Mouse (Mus musculus): Measurements from ENCODE around the gene Olfr510.
"Not testable (repeated sequence)": the region's sequence is repeated elsewhere in the genome, so short reads cannot be mapped to it uniquely, and the experiment has no call there.

Olfr510 gene

DNA sequence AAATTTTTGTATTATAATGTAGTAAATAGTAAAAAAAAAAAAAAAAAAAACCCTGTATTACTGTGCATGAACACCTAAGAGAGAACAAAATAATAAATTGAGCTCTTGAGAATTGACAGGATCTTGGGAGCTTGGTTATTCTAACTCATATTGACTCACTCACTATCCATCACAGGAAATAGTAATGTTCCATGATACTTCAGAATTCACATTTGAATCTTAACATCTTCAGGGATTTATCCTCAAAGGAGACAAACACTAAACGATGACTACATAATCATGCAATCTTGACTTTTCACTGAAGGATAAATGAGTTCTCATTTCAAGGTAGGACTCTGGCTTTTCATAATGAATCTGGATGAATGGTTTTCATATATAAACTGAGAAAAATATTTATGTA lies at the start of gene Olfr510:
Olfr510 (plus strand) TSS at position 301 of the 400 bp plus-strand sequence.
- DNase-seq (ENCODE audit: low read depth, low spot score) = no peak

DNA sequence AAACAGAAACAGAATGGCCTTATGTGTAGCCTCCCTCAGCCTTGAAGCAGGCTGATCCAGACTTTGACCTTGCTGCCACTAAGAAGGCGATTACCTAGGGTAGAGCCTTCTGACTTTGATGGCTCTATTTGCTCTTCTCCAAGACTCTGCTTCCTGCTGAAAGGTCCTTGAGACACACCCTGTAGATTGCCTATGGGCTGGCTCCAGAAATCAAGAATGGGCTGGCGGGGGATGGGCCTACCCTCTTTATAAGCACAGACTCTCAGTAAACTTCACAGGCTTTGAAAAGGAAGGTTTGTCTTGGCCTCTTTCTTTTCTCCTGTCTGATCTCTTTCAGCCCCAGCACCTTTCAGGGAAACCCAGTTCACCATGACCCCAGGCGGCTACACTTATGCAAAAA lies 49.4 kb upstream of the Olfr510 start:
- DNase-seq (ENCODE audit: low read depth, low spot score) = not testable (repeated sequence)

DNA sequence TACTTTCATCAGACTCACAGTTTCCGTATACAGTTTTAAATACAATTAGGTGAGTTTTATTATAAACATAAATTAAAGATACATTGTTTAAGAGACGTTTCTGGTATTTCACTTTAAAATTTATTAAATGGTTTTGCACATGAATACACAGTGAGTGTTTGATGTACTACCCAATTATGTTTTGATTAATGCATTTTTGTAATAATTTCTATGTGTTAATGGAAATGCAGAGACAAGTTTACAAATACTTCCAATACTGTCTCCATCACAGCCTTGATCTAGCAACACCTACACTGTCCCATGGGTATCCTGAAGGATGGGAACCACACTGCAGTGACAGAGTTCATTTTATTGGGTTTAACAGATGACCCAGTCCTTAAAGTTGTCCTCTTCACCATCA lies 44.7 kb upstream of the Olfr510 start, which contains the start of gene Olfr507:
Olfr507 (plus strand) TSS at position 301 of the 400 bp plus-strand sequence.
- DNase-seq (ENCODE audit: low read depth, low spot score) = no peak

DNA sequence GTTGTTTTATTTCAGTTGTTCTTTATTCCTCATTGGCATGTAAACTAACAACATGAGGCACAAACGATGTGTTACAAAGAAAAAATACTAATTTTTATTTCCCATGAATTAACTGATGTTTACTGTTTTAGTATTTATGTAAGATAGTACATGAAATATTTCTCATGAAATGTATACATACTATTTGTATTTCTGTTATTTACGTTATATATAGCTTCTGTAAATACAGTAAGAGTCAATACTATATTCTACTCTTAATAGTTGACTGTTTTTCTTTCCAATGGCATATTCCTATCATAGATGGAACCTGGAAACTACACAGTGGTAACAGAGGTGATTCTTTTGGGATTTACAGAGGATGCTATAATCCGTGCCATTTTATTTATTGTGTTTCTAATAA lies 36.5 kb upstream of the Olfr510 start, which contains the start of gene Olfr508:
Olfr508 (plus strand) TSS at position 301 of the 400 bp plus-strand sequence.
- no peak for DNase-seq (ENCODE audit: low read depth, low spot score)

DNA sequence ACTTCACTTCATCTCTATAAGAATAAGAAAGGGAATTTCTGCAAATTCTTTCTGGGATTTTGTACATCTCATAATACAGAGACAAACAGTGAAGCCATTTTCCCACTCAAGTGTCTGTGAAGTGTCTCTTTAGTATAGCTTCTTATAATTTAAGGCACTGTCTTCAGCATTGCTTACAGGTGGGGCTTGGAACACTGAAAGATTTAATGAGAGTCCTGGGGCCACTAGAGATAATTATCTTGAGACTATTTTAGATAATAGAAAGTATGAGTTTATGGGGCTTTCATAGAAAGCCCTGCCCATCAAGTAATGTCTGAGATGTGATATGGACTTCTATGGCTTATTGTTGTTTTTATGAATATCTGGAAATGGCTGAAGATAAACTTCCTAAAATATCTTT lies 14.4 kb upstream of the Olfr510 start, which contains the start of gene Olfr509:
Olfr509 (minus strand) TSS at position 101 of the 400 bp plus-strand sequence.
- DNase-seq (ENCODE audit: low read depth, low spot score) = no peak

DNA sequence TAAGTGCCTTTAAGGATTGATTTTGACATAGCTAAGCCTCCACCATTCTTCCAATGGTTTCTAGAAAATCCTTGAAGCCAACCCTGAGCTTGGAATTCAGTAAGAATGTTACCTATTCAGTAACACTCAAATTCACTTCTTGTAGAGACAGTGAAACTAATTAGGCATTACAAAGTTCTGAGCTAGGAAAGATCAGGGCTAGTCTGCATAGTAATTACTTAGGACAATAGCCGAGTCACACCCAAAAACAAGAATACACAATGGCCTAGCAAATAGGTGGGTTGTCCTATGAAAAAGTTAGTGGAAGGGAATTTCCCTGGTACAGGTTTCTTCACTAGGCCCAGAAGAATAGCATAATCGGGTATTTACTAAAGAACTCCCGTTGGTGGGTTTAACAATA lies 3.8 kb upstream of the Olfr510 start:
- DNase-seq (ENCODE audit: low read depth, low spot score) = no peak

DNA sequence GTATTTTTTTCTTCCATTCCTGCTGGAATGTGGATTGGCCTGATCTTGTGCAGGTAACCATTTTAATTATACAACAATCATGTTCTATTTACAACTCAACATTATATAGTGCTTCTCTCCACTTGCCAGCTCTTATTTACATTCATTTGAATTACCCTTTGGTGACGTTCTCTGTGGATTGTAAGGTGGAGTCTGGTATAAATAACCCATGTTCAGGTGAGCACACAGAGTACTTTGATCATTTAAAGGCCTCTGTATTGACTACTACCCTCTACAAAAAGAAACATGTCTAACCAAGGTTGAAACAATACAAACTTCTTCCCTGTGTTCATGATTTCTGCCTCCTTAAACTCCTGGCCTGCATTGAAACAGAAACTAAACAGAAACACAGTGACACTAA lies 4.8 kb downstream of the Olfr510 start:
- DNase-seq (ENCODE audit: low read depth, low spot score) = no peak

DNA sequence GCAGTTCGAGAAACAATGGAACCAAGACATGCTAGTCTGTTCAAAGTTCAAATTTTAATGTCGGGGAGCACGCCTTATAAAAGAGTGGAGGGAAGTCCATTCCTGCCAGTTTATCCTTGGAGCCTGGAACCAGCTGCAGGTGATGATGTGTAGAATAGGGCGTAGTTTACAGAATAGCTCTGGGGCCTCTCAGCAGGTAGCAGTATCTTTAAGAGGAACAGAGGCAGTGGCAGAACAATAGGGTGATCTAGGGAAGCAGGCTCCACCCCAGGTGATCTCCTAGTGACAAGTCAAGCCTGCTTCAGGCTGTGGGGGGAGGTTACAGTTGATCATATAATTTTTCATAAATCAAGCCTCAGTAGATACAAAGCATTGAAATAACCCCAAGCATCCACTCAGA lies 12.7 kb downstream of the Olfr510 start:
- DNase-seq (ENCODE audit: low read depth, low spot score) = no peak

DNA sequence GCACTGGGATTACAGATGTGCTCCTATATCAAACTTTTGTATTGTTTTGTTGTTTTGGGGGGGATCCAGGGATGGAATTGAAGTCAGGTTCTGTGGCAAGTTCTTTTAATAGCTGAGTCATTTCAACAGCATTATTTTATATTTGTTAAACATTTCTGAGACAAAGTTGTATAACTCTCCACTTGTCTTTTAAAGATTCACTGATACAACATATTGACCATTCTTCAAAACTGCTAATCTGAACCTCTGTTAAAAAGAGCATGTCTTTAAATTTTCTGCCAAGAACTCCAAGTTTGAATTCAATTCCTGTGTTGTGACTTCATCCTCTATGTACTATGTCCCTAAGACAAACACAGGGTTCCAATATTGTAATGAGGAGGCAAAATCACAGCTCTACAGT lies 46.8 kb downstream of the Olfr510 start, which contains the start of gene Olfr512:
Olfr512 (plus strand) TSS at position 301 of the 400 bp plus-strand sequence.
- no peak for DNase-seq (ENCODE audit: low read depth, low spot score)
